Mouse (Mus musculus): ENCODE measurements at regions not wholly inside any gene's neighbourhood (a gene's known extent, or its start where the extent isn't known, plus 50 kb on each side); places are given as distances from the start of the nearest gene placed in this dataset.

DNA sequence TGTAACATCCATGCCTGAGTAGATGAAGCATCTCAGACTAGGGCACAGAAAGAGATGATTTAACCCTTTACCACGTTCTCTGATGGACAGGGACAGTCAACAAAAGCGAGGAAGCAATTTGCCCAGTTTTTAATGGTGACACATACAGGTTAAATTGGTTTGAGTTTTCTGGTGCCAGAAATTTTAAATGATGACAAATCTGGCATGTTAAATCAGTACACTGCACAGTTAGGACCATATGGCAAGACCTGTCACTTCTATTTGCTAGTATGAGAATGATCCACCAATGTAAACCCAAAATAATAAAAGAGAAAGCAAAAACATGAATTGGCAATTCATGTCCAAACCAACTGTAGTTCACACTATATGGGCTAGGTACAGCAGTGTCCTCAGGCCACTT is 268.3 kb downstream of the Rdh14 start:
- H3K4me3 ChIP-seq (ENCODE audit: low read depth, low read length) = no peak overlapping the region
- no peak overlapping the region for H3K27ac ChIP-seq (ENCODE audit: low read depth, low read length)
- DNase-seq (no peak), ATAC-seq (no peak)
- H3K9ac ChIP-seq = no peak overlapping the region
- no peak for TF ChIP-seq CTCF (IDR thresholded peaks at IDR 0.05; ENCODE audit: low read depth)
- no peak overlapping the region for H3K4me2 ChIP-seq (ENCODE audit: low read depth)
- 50% methylated on average over 2 of the region's 2 CpGs for WGBS
- 0 out of 2 replicates have a peak, but pooled peaks cover 2% of the 10 kb centered on the region for H3K4me1 ChIP-seq (ENCODE audit: insufficient read depth)
- H3K36me3 ChIP-seq (ENCODE audit: insufficient read depth) = no peaks in the 10 kb centered on the region
- no peaks in the 10 kb centered on the region for H3K27me3 ChIP-seq (ENCODE audit: insufficient read depth, low read length)
- H3K9me3 ChIP-seq (ENCODE audit: low read length) = no peaks in the 10 kb centered on the region

DNA sequence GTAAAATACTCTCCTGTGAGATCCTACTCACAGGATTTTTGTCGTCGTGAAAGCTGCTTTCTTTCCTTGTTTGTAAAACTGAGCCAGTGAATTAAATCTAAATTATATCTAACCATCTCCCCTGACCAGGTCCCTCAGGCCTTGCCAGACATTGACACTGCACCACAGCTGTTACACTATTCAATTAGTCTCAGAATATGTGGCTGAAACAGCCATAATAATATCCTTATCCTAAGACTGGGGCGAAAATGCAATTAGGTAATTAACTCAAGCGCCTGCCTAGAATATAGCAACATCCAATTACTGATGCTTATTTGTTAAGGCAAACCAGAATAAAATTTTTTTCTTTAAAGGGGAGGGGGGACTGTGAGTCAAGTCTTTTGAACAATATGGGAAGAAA is 296.2 kb downstream of the Rdh14 start:
- H3K4me3 ChIP-seq (ENCODE audit: low read depth, low read length) = no peak overlapping the region
- WGBS = 34% methylated on average over 4 of the region's 4 CpGs
- H3K27me3 ChIP-seq (ENCODE audit: insufficient read depth, low read length) = no peaks in the 10 kb centered on the region
- no peak overlapping the region for H3K27ac ChIP-seq (ENCODE audit: low read depth, low read length)
- no peaks in the 10 kb centered on the region for H3K4me1 ChIP-seq (ENCODE audit: insufficient read depth)
- no peaks in the 10 kb centered on the region for H3K9me3 ChIP-seq (ENCODE audit: low read length)
- H3K9ac ChIP-seq = no peak overlapping the region
- TF ChIP-seq CTCF (IDR thresholded peaks at IDR 0.05; ENCODE audit: low read depth) = no peak
- peak; percentile 32; the same call in 1 of the 2 replicates for ATAC-seq
- no peak for DNase-seq
- no peak overlapping the region for H3K4me2 ChIP-seq (ENCODE audit: low read depth)
- no peaks in the 10 kb centered on the region for H3K36me3 ChIP-seq (ENCODE audit: insufficient read depth)
